Mouse (Mus musculus): ENCODE results near the gene Arhgap45. TPM values are rescaled to one million over a fixed set of nuclear protein-coding genes. Genes with fewer than 3 reads are reported as not detected.
A peak's percentile ranks its signal among the peaks of the same experiment; 100 is the strongest.

Arhgap45 gene
- polyA plus RNA-seq, 1 experiment from 2014 or later: 8.0 TPM

- Histone ChIP-seq H3K27ac (peak overlapping the region; percentile 88; the same call in 1 of the 2 replicates), H3K9me3 (no peaks in the 10 kb centered on the region), H3K36me3 (replicated peaks) (peaks cover 15% of the 10 kb centered on the region), H3K4me3 (peak overlapping the region; percentile 47), H3K4me1 (peaks cover 35% of the 10 kb centered on the region), H3K27me3 (ENCODE audit: poor library complexity, severe bottlenecking) (peaks cover 47% of the 10 kb centered on the region)
- 83% methylated on average over 18 of the region's 18 CpGs for WGBS
- DNase-seq (ENCODE audit: extremely low spot score, low spot score): no peak
Observed at GRCm38 (mm10) chr10:80020603-80021319, 4.3 kb downstream of the Arhgap45 start.

- Histone ChIP-seq H3K36me3 (replicated peaks) (peaks cover 15% of the 10 kb centered on the region), H3K9me3 (no peaks in the 10 kb centered on the region), H3K27ac (no peak overlapping the region), H3K27me3 (ENCODE audit: poor library complexity, severe bottlenecking) (peaks cover 42% of the 10 kb centered on the region), H3K4me1 (peaks cover 39% of the 10 kb centered on the region), H3K4me3 (no peak overlapping the region)
- DNase-seq (ENCODE audit: extremely low spot score, low spot score): no peak
- WGBS: 93% methylated on average over 13 of the region's 13 CpGs
Observed at GRCm38 (mm10) chr10:80021320-80021641, 4.8 kb downstream of the Arhgap45 start.

- peaks cover 34% of the 10 kb centered on the region for H3K4me1 ChIP-seq
- H3K36me3 ChIP-seq (replicated peaks): peaks cover 16% of the 10 kb centered on the region
- H3K4me3 ChIP-seq: 0 out of 2 replicates have a peak overlapping the region, but pooled peaks have one; percentile 2
- H3K9me3 ChIP-seq: no peaks in the 10 kb centered on the region
- peaks cover 33% of the 10 kb centered on the region for H3K27me3 ChIP-seq (ENCODE audit: poor library complexity, severe bottlenecking)
- H3K27ac ChIP-seq: no peak overlapping the region
- WGBS: 93% methylated on average over 12 of the region's 12 CpGs
- no peak for DNase-seq (ENCODE audit: extremely low spot score, low spot score)
Observed at GRCm38 (mm10) chr10:80022164-80022563, 5.7 kb downstream of the Arhgap45 start.

- DNase-seq (ENCODE audit: extremely low spot score, low spot score): no peak
- Histone ChIP-seq H3K27ac (no peak overlapping the region), H3K27me3 (ENCODE audit: poor library complexity, severe bottlenecking) (peaks cover 26% of the 10 kb centered on the region), H3K36me3 (replicated peaks) (peaks cover 17% of the 10 kb centered on the region), H3K4me1 (peaks cover 30% of the 10 kb centered on the region), H3K4me3 (no peak overlapping the region), H3K9me3 (no peaks in the 10 kb centered on the region)
- WGBS: 96% methylated on average over 8 of the region's 8 CpGs
Observed at GRCm38 (mm10) chr10:80022806-80023205, 6.4 kb downstream of the Arhgap45 start.

- 91% methylated on average over 5 of the region's 5 CpGs for WGBS
- DNase-seq (ENCODE audit: extremely low spot score, low spot score): no peak
- Histone ChIP-seq H3K4me3 (no peak overlapping the region), H3K27me3 (ENCODE audit: poor library complexity, severe bottlenecking) (peaks cover 20% of the 10 kb centered on the region), H3K36me3 (replicated peaks) (peaks cover 21% of the 10 kb centered on the region), H3K9me3 (no peaks in the 10 kb centered on the region), H3K4me1 (peaks cover 26% of the 10 kb centered on the region), H3K27ac (no peak overlapping the region)
Observed at GRCm38 (mm10) chr10:80023758-80024157, 7.3 kb downstream of the Arhgap45 start.

DNA sequence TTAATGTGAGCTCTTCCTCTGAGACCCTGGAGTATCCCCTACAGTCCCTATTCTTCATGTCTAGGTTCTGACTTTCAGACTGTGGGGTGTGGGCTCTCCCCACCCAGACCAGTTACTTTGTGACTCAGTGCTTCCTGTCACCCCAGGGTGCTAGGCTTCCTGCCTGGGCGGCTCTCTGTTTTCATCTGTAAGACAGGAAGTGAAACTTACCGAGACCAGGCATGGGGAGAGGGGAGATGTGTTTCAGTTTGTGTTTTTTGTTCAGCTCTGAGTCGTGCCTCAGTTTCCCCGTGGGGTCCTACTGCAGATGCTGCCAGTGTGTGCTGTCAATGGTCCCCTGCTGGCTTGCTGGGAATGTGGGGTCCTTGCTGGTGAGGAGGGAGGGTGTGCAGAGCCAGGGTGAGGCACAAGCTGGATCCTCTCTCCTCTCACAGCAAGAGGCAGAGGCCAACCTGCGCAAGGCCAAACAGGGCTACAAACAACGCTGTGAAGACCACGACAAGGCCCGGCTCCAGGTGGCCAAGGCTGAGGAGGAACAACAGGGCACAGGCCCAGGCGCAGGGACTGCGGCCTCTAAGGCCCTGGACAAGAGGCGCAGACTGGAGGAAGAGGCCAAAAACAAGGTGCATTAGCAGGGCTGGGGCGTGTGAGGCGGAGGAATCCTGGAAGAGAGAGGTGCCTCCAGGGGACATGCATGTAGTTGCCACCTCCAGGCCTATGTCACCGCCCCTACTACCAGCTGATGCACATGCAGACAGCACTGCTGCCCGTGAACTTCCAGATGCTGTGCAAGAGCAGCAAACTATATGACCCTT is 8.0 kb downstream of the Arhgap45 start:
- WGBS: 83% methylated on average over 15 of the region's 15 CpGs
- Histone ChIP-seq H3K4me3 (no peak overlapping the region), H3K36me3 (replicated peaks) (peaks cover 26% of the 10 kb centered on the region)

GRCm38 (mm10) chr10:80025044-80025347 is 8.5 kb downstream of the Arhgap45 start:
- no peak overlapping the region for H3K27ac ChIP-seq
- no peak for DNase-seq (ENCODE audit: extremely low spot score, low spot score)
- H3K9me3 ChIP-seq: no peaks in the 10 kb centered on the region
- peaks cover 26% of the 10 kb centered on the region for H3K36me3 ChIP-seq (replicated peaks)
- H3K27me3 ChIP-seq (ENCODE audit: poor library complexity, severe bottlenecking): peaks cover 7% of the 10 kb centered on the region
- 64% methylated on average over 4 of the region's 4 CpGs for WGBS
- no peak overlapping the region for H3K4me3 ChIP-seq
- H3K4me1 ChIP-seq: peaks cover 14% of the 10 kb centered on the region

More for the DNA sequence above, 8.0 kb downstream of the Arhgap45 start:
- Histone ChIP-seq H3K27ac (no peak overlapping the region), H3K27me3 (ENCODE audit: poor library complexity, severe bottlenecking) (peaks cover 13% of the 10 kb centered on the region), H3K9me3 (no peaks in the 10 kb centered on the region), H3K4me1 (peaks cover 19% of the 10 kb centered on the region)
- no peak for DNase-seq (ENCODE audit: extremely low spot score, low spot score)

GRCm38 (mm10) chr10:80025463-80025862 is 9.0 kb downstream of the Arhgap45 start:
- Histone ChIP-seq H3K36me3 (replicated peaks) (peaks cover 27% of the 10 kb centered on the region), H3K4me3 (no peak overlapping the region), H3K4me1 (peaks cover 9% of the 10 kb centered on the region), H3K27ac (no peak overlapping the region), H3K27me3 (ENCODE audit: poor library complexity, severe bottlenecking) (peaks cover 3% of the 10 kb centered on the region), H3K9me3 (no peaks in the 10 kb centered on the region)
- DNase-seq (ENCODE audit: extremely low spot score, low spot score): no peak
- WGBS: 78% methylated on average over 10 of the region's 10 CpGs

DNA sequence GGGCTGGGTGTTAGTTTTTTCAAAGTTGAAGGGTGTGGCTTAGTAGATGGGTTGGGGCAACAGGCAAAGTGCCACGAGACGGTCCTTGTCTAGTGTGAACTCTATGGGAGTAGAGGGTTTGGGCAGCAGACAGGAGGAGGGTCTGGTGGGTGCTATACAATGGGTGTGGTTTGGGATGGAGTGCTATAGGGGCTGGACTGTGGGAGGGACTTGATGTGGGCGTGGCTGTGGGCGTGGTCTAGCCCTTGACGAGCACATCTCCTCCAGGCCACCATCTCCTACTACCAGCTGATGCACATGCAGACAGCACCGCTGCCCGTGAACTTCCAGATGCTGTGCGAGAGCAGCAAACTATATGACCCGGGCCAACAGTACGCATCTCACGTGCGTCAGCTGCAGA is 9.4 kb downstream of the Arhgap45 start:
- no peak overlapping the region for H3K4me3 ChIP-seq
- H3K36me3 ChIP-seq (replicated peaks): peaks cover 31% of the 10 kb centered on the region
- peaks cover 6% of the 10 kb centered on the region for H3K4me1 ChIP-seq
- no peak for DNase-seq (ENCODE audit: extremely low spot score, low spot score)
- H3K27ac ChIP-seq: no peak overlapping the region
- H3K27me3 ChIP-seq (ENCODE audit: poor library complexity, severe bottlenecking): no peaks in the 10 kb centered on the region
- WGBS: 61% methylated on average over 12 of the region's 12 CpGs
- H3K9me3 ChIP-seq: no peaks in the 10 kb centered on the region

- WGBS: 78% methylated on average over 20 of the region's 20 CpGs
- H3K36me3 ChIP-seq (replicated peaks): peaks cover 21% of the 10 kb centered on the region
Observed at GRCm38 (mm10) chr10:80027681-80028520, 11.4 kb downstream of the Arhgap45 start.

GRCm38 (mm10) chr10:80028521-80028846 is 12.0 kb downstream of the Arhgap45 start:
- Histone ChIP-seq H3K27ac (no peak overlapping the region), H3K4me3 (no peak overlapping the region), H3K4me1 (peaks cover 6% of the 10 kb centered on the region), H3K9me3 (no peaks in the 10 kb centered on the region), H3K36me3 (replicated peaks) (peaks cover 19% of the 10 kb centered on the region; the same call in 1 of the 2 replicates), H3K27me3 (ENCODE audit: poor library complexity, severe bottlenecking) (no peaks in the 10 kb centered on the region)
- DNase-seq (ENCODE audit: extremely low spot score, low spot score): no peak
- WGBS: 94% methylated on average over 13 of the region's 13 CpGs

More at GRCm38 (mm10) chr10:80027681-80028520, 11.4 kb downstream of the Arhgap45 start:
- Histone ChIP-seq H3K27me3 (ENCODE audit: poor library complexity, severe bottlenecking) (no peaks in the 10 kb centered on the region), H3K4me3 (no peak overlapping the region), H3K9me3 (no peaks in the 10 kb centered on the region), H3K27ac (no peak overlapping the region), H3K4me1 (peaks cover 6% of the 10 kb centered on the region)
- no peak for DNase-seq (ENCODE audit: extremely low spot score, low spot score)

DNA sequence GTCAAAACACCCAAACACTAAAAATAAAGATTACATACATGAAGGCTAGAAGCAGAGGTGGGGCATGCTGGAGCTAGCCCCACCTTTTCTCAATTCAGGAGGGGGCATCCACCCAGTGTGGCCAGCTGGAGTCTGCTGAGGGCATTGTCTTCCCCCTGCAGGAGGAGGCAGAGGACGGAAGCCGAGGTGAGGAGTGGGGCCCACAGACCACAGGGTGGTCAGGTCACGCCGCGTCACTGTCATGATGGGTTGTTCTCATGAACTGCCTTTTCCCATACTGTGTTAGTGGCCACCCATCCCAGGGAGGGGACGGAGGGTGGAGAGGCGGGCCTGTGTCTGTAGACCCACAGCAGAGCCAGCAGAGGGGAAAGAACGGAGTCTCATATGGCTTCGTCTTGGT is 13.7 kb downstream of the Arhgap45 start:
- H3K27me3 ChIP-seq (ENCODE audit: poor library complexity, severe bottlenecking): no peaks in the 10 kb centered on the region
- DNase-seq (ENCODE audit: extremely low spot score, low spot score): no peak
- H3K4me3 ChIP-seq: no peak overlapping the region
- no peaks in the 10 kb centered on the region for H3K9me3 ChIP-seq
- H3K27ac ChIP-seq: no peak overlapping the region
- H3K36me3 ChIP-seq (replicated peaks): peaks cover 31% of the 10 kb centered on the region
- 88% methylated on average over 9 of the region's 9 CpGs for WGBS
- H3K4me1 ChIP-seq: peaks cover 14% of the 10 kb centered on the region

Measured in forebrain, embryonic 10.5 days (tissue).